Mouse (Mus musculus) cerebellum, postnatal 10 days (tissue): Measurements from ENCODE around the gene Gm11172.
"Not testable (repeated sequence)": the region's sequence is repeated elsewhere in the genome, so short reads cannot be mapped to it uniquely, and the experiment has no call there.

ENCODE experiments used
- DNase-seq, 2 experiments: peaks; one replicate each; pipeline ENCODE4 v3.0.0; 2021; ENCODE audit warnings: mixed read lengths in 2 of 2

Gene Gm11172

DNA sequence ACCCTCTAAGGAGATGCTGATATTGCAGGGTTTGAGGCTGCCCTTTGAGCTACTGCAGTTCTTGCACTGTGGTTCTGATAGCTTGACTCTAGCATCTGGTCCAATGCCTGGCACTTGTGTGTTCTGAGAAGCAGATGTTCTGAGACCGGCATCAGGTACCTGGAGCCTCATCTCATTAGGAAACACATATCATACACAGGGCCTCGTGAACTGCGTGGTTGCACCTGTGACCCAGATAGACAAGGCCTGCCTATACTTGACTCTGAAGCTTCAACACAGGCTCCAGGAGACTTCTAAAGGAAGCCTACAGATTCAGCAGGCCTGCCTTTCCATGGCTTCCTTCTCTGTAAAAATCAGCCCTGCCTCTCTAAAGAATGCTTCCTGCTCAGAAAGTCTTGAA is 23.7 kb downstream of the Gm11172 start:
- DNase-seq: no peak

- no peak for DNase-seq
These were observed 24.5 kb downstream of the Gm11172 start for GRCm38 (mm10) chr16:10837250-10837649.

DNA sequence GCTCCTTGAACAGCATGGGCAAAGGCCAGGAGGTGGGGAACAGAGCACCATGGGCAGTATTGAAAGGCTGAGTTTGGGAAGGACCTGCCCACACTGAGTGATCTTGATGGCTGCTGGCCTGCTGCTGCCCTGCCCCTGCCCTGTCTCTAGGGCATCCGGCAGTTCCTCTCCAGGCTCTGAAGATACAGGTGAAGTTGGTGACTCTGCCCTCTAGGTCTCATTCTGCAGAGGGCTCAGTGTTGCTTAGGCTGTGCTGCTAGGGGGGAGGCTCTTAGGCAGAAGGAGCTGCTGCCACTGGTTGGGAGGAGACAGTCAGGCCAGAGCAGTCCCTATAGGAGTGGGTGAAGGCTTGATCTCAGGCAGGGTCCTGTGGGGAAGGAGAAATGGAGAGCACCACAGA is 25.2 kb downstream of the Gm11172 start:
- DNase-seq: no peak

DNA sequence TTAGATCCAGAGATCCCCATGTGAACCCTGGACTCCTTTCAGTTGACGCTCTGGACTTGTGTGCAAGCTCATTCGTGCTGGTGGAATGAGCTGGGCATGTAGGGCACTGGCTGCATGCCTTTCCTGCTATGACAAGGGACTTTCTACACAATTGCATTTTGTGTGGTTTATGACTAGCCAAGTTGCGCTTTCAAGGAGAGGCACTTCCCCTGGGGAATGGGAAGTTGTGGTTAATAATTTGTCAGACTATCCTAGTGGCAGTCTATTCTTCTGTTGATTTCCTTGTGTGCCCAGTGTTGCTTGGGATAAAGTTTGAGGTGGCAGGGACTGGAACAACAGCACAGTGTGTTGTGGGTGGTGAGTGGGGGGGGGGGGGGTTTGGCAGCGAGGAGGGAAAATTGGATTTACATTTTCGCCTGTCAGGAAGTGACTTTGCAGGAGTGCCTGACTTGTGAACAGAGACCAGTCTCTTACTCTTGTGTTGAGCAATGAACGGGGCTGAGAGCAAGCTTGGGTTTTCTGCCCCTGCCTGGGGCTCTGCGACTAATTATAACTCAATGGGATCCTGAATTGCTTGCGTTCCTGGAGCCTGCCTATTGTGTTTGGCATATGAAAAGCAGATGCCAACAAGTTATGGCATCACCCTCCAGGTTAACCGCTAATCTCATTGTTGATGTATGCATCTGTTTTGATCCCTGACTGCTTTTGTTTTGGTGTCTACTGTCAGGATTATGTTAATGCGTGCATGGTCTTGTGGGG is 26.0 kb downstream of the Gm11172 start:
- DNase-seq: no peak

DNA sequence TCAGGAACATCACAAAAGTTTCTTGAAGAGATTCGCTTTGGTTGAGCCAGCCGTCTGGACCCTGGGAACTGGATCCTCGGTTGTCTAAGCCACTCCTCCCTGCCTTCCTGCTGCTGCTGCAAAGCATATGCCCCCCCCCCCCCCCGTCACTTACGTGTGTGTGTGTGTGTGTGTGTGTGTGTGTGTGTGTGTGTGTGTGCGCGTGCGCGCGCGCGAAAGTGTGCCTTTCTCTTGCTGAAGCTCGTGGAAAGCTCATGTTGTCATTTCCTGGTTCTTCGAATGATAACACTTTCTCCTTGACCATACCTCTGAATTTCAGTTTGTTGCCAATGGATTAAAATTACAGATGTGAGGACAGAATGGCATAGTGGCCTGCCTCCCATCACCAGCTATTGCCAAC is 27.3 kb downstream of the Gm11172 start:
- no peak for DNase-seq

DNA sequence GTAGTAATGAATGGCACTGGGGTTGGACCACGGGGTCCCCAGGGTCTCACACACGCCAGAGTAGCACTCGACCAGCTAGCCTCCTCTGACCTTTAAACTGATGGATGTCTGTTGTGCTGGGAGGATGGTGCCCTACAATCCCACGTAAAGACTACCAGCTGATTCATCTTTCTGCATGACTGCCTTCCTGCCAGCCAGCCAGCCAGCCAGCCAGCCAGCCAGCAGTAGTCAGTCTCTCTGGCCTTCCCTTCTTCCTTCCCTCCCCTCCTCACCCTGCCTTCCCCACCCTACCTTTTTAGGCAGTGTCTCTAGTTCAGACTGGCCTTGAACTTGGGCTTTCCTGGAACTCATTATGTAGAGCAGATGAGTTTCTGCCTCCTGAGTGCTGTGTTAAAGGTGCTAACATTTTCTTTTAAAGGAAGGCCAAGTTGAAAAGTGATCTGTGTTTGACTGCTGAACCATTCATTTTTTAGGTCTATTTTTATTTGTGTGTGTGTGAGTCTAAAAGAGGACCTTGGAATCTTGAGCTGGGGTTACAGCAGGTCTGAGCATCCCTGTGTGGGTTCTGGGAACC is 29.7 kb downstream of the Gm11172 start:
- DNase-seq: peak; percentile 79 to 81

GRCm38 (mm10) chr16:10843486-10844318 is 31.0 kb downstream of the Gm11172 start:
- peak; percentile 72 to 73 for DNase-seq

- DNase-seq: no peak
These were observed 31.6 kb downstream of the Gm11172 start for GRCm38 (mm10) chr16:10844319-10844670.

GRCm38 (mm10) chr16:10845952-10846351 is 33.2 kb downstream of the Gm11172 start:
- no peak for DNase-seq

DNA sequence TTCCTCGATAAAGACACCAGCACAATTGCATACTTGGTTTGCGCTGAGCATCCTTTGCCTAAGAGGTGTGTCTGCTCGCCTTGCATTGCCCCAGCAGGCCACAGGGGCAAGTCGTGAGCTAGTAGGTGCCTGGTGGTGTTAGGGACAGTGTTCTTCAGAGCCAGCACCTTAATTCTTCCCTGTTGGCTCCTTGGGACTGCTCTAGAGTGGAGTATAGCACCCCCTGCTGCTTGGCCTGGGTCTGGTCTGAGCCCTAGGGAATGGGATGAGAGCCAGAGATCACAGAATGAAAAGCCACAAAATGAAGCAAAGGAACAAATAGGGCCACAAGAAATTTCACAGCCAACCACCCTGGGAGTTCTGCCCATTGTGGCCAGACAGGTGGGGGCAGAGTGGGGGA is 33.8 kb downstream of the Gm11172 start:
- DNase-seq: peak; percentile 68

DNA sequence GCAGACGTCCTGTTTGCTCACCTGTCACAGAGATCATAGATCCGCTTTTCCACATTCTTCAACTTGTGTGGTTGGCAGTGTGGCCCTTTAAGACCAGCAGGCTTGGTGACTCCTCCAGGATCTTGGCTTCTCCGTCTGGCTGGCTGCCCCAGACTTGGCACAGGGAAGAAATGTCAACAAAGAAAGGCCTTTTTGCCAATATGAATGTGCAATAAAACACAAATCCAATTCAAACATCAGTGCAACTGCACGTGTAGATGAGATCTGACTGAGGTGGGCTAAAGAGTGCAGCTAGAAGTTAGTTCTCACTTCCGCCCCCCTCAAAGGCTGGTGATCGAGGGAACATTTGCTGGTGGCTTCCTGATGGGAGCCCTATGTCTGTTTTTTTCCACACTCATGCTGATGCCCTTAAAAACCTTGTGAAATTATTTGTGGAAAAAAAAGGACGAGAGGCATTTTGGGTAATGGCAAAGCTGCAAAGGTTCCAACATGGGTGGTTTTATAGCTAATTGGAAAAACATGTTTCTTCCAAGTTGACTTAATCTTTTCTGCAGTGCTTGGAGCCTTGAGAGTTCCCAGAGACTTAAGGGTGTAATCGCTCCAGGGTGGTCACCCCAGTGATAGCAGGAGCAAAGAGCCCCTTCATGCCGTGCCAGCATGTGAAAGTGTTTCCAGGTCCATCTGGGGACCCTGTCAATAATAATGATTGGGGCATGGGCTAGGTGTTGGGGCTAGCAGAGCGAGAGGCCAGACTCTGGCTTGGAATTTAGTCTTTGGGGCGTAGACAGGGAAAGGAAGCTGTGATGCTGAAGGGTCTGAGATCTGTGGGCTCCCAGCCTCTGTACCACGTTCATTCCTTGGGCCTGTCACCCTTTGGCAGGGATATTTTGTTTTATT is 37.5 kb downstream of the Gm11172 start:
- peak; percentile 90 to 92 for DNase-seq

GRCm38 (mm10) chr16:10850905-10851304 is 38.2 kb downstream of the Gm11172 start:
- no peak for DNase-seq

- not testable (repeated sequence) for DNase-seq
These were observed 39.5 kb downstream of the Gm11172 start for GRCm38 (mm10) chr16:10852216-10852615.

GRCm38 (mm10) chr16:10859726-10860245 is 47.1 kb downstream of the Gm11172 start:
- DNase-seq: no peak

GRCm38 (mm10) chr16:10861408-10861807 is 48.7 kb downstream of the Gm11172 start:
- DNase-seq: peak in 1 of 2 experiments; percentile 44
